Mouse (Mus musculus): ENCODE measurements around the gene Nploc4.

Gene Nploc4

DNA sequence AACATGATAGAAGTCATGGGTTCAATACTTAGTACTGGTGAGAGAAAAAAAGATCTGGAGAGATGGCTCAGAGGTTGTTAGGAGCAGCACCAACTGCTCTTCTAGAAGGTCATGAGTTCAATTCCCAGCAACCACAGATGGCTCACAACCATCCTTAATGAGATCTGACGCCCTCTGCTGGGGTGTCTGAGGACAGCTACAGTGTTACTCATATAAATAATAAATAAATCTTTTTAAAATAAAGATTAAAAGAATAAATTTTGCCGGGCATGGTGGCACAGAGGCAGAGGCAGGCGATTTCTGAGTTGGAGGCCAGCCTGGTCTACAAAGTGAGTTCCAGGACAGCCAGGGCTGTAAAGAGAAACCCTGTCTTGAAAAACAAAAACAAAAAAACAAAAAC is 98.7 kb downstream of the Nploc4 start:
- DNase-seq (ENCODE audit: low spot score) = no peak

DNA sequence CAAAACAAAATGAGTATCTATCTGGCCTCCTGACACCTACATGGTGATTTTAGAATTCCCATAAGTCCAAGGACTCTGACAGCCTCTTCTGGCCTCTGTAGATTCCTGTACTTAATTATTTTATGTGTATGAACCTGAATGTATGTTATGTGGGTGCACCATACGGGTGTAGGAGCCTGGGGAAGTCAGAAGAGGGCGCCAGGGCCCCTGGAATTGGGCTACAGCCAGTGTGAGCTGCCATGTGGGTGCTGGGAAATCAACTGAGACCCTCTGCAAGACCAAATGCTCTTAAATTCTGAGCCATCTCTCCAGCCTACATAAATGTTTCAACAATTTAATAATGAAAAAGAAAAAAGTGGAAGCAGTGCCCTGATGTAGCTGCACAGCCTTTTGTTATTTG is 100.1 kb downstream of the Nploc4 start:
- no peak for DNase-seq (ENCODE audit: low spot score)

DNA sequence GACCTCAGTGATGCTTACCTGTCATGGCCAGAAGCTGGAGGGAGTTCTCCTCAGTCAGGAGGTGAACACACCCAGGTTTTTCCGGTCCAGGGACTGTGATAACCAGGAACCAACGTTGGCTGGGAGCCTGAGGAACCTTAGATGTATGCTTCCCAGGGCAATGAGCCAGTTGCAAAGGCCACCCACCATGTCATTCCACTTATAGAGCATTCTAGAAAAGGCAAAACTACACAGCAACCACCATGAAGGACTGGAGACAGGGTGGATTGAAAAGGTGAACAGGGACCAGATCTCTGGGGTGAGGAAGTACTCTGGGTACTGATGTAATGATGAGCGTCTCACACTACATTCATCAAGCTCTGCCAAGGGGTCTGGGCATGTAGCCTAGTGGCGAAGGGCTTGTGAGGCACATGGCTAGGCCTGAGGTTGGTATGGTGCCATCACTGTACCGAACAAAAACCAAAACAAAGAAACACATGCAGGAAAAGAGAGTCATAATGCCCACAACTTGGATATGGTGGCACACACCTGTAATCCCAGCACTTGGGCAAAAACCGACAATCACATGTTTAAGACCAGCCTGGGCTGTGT is 102.0 kb downstream of the Nploc4 start:
- DNase-seq (ENCODE audit: low spot score) = no peak

Data from urinary bladder, postnatal 10 days (tissue).